Mouse (Mus musculus) macrophage (primary cell): Measurements from ENCODE around the gene Anks1b. TPM values are rescaled to one million over a fixed set of nuclear protein-coding genes. Genes with fewer than 3 reads are reported as not detected.

Experiments used
- H3K27ac ChIP-seq: fragments of 350-480 bp; formaldehyde crosslinking; 2 replicates; pipeline ENCODE4 v1.9.0; 2021
- H3K36me3 ChIP-seq: fragments of 350-480 bp; formaldehyde crosslinking; 2 replicates; pipeline ENCODE4 v1.9.0; 2021; ENCODE audit errors: inconsistent target
- H3K4me3 ChIP-seq: fragments of 350-480 bp; formaldehyde crosslinking; 2 replicates; pipeline ENCODE4 v1.9.0; 2021; ENCODE audit errors: inconsistent target
- H3K79me2 ChIP-seq: fragments of 350-480 bp; formaldehyde crosslinking; 2 replicates; pipeline ENCODE4 v1.9.0; 2021; ENCODE audit errors: inconsistent target
- WGBS: methylation state at CpG from one replicate; pipeline ENCODE4 v1.1.7; 2026; ENCODE audit warnings: inconsistent platforms; ENCODE audit not compliant: missing documents; 5-methylcytosine and 5-hydroxymethylcytosine counted together
- polyA plus RNA-seq: library from polyadenylated mRNA; stranded (reverse); fragments of 250-400 nt; gene quantifications from 3 replicates; pipeline ENCODE4 v1.2.4, GENCODE M21; 2018; ENCODE audit warnings: inconsistent platforms

Anks1b gene
- polyA plus RNA-seq, 1 experiment from 2014 or later, result not detected

DNA sequence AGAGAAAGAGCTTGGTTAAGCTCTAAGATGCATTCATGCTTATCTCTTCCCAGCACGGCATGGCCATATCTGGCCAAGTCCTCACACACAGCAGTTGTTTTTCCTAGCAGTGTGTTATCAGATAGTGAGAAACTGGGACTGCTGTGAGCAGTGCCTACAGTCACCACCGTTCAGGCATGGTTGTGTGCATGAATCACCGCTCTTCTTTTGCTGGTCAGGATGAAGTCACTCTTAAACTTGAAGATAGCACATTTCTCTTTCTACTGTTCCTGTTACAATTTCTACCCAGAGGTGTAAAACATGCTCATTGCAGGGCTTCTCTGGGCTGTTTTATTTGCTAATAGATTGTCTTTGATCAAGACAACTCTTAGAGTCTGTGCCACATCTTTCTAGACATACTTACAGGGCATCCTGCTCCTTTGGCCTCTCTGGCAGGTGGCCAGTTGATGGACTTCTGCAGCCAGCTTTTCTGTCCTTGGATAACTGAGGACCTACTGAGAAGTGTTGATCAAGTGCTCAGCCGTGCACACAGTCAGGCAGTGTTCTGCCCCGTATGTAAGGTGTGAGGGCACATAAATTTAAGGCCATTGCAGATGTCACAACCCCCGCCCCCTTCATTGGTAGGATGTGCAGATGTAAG lies 296.8 kb downstream of the Anks1b start:
- Histone ChIP-seq H3K27ac (no peak overlapping the region), H3K79me2 (no peaks in the 10 kb centered on the region), H3K36me3 (no peaks in the 10 kb centered on the region), H3K4me3 (no peak overlapping the region)
- WGBS, result 72% methylated on average over 6 of the region's 6 CpGs

DNA sequence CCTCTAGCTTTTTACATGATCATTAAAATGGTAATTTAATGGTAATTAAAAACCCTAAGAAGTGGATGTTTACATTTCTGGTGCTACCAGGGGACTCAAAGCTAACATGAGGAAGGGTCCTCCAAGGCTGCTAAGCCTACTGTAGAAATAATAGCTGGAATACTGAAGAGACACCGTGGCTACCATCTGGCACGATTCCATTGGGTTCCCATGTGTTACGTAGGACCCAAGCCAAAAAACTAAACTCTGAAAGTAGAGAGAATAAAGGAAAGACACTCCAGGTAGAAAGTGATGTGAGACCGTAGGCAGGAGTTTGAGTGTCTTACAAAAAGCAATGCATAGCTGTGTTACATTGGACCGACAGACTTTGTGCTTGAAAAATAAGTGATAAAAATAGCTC lies 317.1 kb downstream of the Anks1b start:
- Histone ChIP-seq H3K36me3 (no peaks in the 10 kb centered on the region), H3K4me3 (no peak overlapping the region), H3K27ac (no peak overlapping the region), H3K79me2 (no peaks in the 10 kb centered on the region)
- WGBS, result 89% methylated on average over 5 of the region's 5 CpGs

- Histone ChIP-seq H3K36me3 (no peaks in the 10 kb centered on the region), H3K4me3 (no peak overlapping the region), H3K79me2 (no peaks in the 10 kb centered on the region), H3K27ac (no peak overlapping the region)
- 90% methylated on average over 5 of the region's 5 CpGs for WGBS
These were observed 323.6 kb downstream of the Anks1b start for GRCm38 (mm10) chr10:90196936-90197335.

DNA sequence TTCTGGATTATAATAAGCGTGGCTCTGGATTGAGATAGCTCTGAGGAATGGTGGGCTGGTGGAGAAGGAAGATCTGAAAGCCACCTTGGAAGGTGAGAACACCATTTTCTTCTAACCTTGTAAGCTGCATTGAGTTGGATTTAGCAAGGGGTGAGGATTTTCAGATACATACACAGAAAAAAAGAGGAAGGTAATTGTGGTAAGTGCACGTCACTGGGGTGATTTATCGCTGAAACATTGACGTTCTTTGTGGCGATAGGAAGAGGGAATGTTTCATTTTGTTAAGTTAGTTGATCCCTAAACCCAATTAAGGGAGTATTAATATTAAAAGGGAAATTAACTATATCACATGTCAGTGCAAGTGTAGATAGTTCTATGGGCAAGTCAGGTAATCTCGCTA lies 336.7 kb downstream of the Anks1b start:
- no peak overlapping the region for H3K27ac ChIP-seq
- H3K36me3 ChIP-seq, result no peaks in the 10 kb centered on the region
- no peaks in the 10 kb centered on the region for H3K79me2 ChIP-seq
- no peak overlapping the region for H3K4me3 ChIP-seq
- 10% methylated on average over 6 of the region's 6 CpGs for WGBS

DNA sequence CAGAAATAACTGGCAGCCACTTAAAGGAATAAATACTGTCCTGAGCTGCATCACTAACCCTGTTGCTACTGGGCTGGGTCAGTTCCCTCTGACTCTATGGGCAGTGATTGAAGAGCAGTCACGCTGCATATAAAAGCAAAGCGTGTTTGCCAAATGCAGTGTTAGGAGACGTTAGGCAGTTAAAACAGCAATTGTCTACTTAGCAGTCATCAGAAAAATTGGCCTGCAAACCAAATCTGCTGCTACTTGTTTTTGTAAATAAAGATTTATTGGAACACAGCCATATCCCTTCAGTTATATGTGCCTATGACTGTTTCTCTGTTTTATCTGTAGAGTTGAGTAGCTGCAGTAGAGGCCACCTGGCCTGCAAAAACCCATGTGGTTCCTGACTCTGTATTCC lies 347.2 kb downstream of the Anks1b start:
- no peak overlapping the region for H3K27ac ChIP-seq
- H3K79me2 ChIP-seq, result no peaks in the 10 kb centered on the region
- no peak overlapping the region for H3K4me3 ChIP-seq
- WGBS, result 88% methylated on average over 3 of the region's 3 CpGs
- H3K36me3 ChIP-seq, result no peaks in the 10 kb centered on the region

GRCm38 (mm10) chr10:90222793-90223495 lies 349.6 kb downstream of the Anks1b start:
- Histone ChIP-seq H3K4me3 (no peak overlapping the region), H3K27ac (no peak overlapping the region), H3K36me3 (no peaks in the 10 kb centered on the region), H3K79me2 (no peaks in the 10 kb centered on the region)
- 57% methylated on average over 3 of the region's 3 CpGs for WGBS

GRCm38 (mm10) chr10:90235273-90235672 lies 362.0 kb downstream of the Anks1b start:
- no peak overlapping the region for H3K27ac ChIP-seq
- no peak overlapping the region for H3K4me3 ChIP-seq
- H3K79me2 ChIP-seq, result no peaks in the 10 kb centered on the region
- no peaks in the 10 kb centered on the region for H3K36me3 ChIP-seq
- WGBS, result 86% methylated on average over 3 of the region's 3 CpGs

DNA sequence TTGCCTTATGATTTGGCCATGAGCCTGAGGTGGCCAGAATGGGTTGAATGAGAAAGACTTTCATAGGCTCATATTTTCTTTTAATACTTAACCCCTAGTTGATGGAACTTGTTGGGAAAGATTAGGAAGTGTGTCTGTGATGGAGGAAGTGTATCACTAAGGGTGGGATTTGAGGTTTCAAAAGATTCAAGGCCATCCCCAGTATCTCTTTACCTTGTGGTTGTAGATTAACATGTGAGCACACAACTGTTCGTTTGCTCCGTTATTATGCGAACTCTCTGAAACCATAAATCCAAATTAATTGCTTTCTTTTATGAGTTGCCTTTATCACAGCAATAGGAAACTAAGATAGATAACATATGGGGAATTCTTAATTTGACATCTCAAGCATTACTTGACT lies 364.0 kb downstream of the Anks1b start:
- H3K27ac ChIP-seq, result no peak overlapping the region

GRCm38 (mm10) chr10:90258944-90259714 lies 385.8 kb downstream of the Anks1b start:
- WGBS, result 89% methylated on average over 3 of the region's 3 CpGs
- no peaks in the 10 kb centered on the region for H3K36me3 ChIP-seq
- no peaks in the 10 kb centered on the region for H3K79me2 ChIP-seq
- H3K4me3 ChIP-seq, result no peak overlapping the region
- no peak overlapping the region for H3K27ac ChIP-seq

More for the DNA sequence above, 364.0 kb downstream of the Anks1b start:
- Histone ChIP-seq H3K79me2 (no peaks in the 10 kb centered on the region), H3K36me3 (no peaks in the 10 kb centered on the region), H3K4me3 (no peak overlapping the region)
- WGBS, result 82% methylated on average over 3 of the region's 3 CpGs

GRCm38 (mm10) chr10:90271321-90271720 lies 398.0 kb downstream of the Anks1b start:
- Histone ChIP-seq H3K4me3 (no peak overlapping the region), H3K27ac (no peak overlapping the region), H3K79me2 (no peaks in the 10 kb centered on the region), H3K36me3 (no peaks in the 10 kb centered on the region)
- WGBS, result 88% methylated on average over 1 of the region's 1 CpGs

DNA sequence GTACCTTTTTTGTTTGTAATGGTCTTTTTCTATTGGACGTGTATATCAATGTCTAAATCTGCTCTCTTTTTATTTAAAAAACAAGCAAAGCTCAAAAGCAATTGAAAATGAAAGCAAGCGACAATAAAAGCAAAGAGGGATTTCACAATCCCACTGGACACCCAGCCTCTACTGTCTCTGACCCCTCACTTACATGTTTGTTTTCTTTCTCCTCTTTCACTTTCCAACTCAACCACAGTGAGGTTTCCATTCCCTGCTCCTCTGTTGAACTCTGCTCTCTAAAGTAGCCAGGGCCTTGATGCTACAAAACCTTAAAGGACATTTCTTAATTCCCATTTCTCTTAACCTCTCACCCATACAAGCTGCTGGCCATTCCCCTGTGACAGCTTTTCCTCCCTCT lies 400.0 kb downstream of the Anks1b start:
- H3K36me3 ChIP-seq, result no peaks in the 10 kb centered on the region
- H3K4me3 ChIP-seq, result no peak overlapping the region
- no peaks in the 10 kb centered on the region for H3K79me2 ChIP-seq
- H3K27ac ChIP-seq, result no peak overlapping the region
- whole genome bisulfite sequencing, result 39% methylated on average over 2 of the region's 2 CpGs

GRCm38 (mm10) chr10:90286589-90286988 lies 413.3 kb downstream of the Anks1b start:
- 71% methylated on average over 1 of the region's 1 CpGs for WGBS
- H3K4me3 ChIP-seq, result no peak overlapping the region
- no peaks in the 10 kb centered on the region for H3K79me2 ChIP-seq
- no peak overlapping the region for H3K27ac ChIP-seq
- H3K36me3 ChIP-seq, result no peaks in the 10 kb centered on the region

- 71% methylated on average over 1 of the region's 1 CpGs for WGBS
- no peaks in the 10 kb centered on the region for H3K36me3 ChIP-seq
- H3K79me2 ChIP-seq, result no peaks in the 10 kb centered on the region
- H3K4me3 ChIP-seq, result no peak overlapping the region
- H3K27ac ChIP-seq, result no peak overlapping the region
These were observed 429.9 kb downstream of the Anks1b start for GRCm38 (mm10) chr10:90303249-90303648.

GRCm38 (mm10) chr10:90306156-90306555 lies 432.8 kb downstream of the Anks1b start:
- H3K79me2 ChIP-seq, result no peaks in the 10 kb centered on the region
- H3K36me3 ChIP-seq, result no peaks in the 10 kb centered on the region
- H3K4me3 ChIP-seq, result no peak overlapping the region
- H3K27ac ChIP-seq, result no peak overlapping the region

DNA sequence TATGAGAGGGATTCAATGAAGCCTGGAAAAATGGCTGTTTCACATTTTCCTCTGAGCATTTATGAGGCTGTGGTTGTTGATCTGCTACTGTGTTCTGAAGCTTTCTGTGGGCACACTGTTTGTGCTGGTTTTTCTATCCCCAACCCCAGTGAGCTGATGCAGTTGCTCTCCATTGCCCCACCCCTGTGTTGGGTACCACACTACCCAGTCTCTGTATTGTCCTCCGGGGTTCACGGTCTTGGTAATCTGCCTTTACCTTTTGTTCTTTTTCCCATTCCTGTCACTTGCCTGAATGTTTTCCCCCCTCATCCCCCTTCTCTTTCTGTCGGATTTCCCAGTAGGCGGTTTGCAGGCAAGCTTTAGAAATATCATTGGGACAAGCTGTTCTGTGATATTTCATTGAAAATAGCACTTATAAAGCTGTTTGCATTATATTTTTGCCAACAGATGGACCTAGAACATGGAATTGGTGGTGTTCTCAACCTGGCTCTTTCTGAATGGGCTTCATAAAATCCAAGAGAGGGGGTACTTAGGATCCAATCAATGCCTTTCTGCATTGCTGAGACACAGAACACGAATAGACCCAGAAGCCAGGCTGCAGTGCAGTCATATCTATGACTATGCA lies 434.7 kb downstream of the Anks1b start:
- no peaks in the 10 kb centered on the region for H3K79me2 ChIP-seq
- no peak overlapping the region for H3K27ac ChIP-seq
- 71% methylated on average over 5 of the region's 5 CpGs for WGBS
- H3K36me3 ChIP-seq, result no peaks in the 10 kb centered on the region
- no peak overlapping the region for H3K4me3 ChIP-seq
